Mouse (Mus musculus): Measurements from ENCODE around the gene Rnf227. TPM values are rescaled to one million over a fixed set of nuclear protein-coding genes. Genes with fewer than 3 reads are reported as not detected.

Gene Rnf227
- total RNA-seq, 2 experiments from 2014 or later = 95.7 to 101 TPM

DNA sequence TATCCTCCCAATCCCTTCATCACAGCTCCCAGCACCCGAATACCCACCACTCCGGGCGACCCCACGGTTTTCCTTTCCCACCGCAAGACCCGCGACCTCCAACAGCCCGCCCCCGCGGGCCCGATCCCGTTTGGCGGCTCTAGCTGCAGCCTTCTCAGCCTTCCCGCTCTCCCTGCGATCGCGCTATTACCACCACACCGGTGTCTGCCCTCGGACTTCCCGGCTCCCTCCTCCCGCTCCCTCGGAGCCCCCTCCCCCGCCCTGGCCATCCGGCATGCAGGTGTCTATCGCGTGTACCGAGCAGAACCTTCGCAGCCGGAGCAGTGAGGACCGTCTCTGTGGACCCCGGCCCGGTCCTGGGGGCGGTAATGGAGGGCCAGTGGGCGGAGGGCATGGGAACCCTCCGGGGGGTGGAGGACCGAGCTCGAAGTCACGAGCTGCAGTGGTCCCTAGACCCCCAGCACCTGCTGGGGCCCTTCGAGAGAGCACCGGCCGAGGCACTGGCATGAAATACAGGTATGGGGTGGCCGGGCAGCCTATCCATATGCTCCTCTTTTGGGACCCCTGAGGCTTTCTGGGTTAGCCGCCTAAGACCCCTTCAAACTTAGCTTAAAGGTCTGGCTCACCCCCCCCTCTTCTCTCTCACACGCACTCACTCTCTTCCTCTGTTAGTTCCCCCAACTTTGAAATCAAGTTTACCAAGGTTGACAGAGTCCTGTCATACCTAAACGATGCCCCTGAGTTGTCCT is 13.7 kb upstream of the Rnf227 start:
- DNase-seq (ENCODE audit: low spot score in 2 of 2) = peak in 1 of 2 experiments; percentile 30
- intact Hi-C loops (cut with DNase I) = loop anchor here (5.0 kb wide), 1 partner anchor 41 kb away; the partner anchor contains the start of gene Chd3

DNA sequence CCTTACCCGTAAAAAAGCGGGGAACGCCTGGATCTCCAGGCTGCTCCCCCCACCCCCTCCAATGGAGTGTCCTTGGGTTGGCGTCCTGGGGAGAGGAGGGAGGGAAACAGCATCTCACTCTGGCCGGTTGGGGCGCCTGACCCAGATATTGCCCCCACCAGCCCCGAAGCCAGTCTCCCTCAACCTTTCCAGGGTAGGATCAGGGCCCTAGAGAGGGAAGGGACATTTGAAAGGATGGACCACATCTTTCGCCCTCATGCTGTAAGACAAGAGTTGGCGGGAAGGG is 13.2 kb upstream of the Rnf227 start:
- intact Hi-C loops (cut with DNase I) = loop anchor here (5.0 kb wide), 1 partner anchor 40 kb away; the partner anchor contains the start of gene Chd3

DNA sequence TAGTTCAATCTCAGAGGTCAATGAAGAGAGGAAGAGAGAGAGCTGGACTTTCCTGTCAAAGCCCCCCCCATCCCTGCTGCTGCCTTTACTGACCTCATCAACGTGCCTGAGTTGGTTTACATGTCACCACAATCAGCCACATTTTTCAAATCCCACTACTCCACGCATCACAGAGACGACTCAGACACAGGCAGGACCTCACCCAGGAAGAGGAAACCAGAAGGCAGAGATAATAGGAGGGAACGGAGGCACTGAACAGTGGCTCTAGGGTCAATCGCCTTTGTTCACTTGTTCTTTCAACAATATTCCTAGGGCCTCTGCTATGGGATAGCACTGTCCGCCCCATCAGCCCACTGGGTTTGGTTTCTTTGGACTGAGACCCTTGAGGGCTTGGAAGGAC is 12.6 kb upstream of the Rnf227 start:
- intact Hi-C loops (cut with DNase I) = loop anchor here (5.0 kb wide), 1 partner anchor 40 kb away; the partner anchor contains the start of gene Chd3

More for the DNA sequence above, 13.2 kb upstream of the Rnf227 start:
- DNase-seq (ENCODE audit: low spot score in 2 of 2) = no peak

GRCm38 (mm10) chr11:69328517-69328916 is 11.7 kb upstream of the Rnf227 start:
- no peak for DNase-seq (ENCODE audit: low spot score in 2 of 2)
- intact Hi-C loops (cut with DNase I) = loop anchor here (5.0 kb wide), 1 partner anchor 39 kb away; the partner anchor contains the start of gene Chd3

More for the DNA sequence above, 12.6 kb upstream of the Rnf227 start:
- no peak for DNase-seq (ENCODE audit: low spot score in 2 of 2)

DNA sequence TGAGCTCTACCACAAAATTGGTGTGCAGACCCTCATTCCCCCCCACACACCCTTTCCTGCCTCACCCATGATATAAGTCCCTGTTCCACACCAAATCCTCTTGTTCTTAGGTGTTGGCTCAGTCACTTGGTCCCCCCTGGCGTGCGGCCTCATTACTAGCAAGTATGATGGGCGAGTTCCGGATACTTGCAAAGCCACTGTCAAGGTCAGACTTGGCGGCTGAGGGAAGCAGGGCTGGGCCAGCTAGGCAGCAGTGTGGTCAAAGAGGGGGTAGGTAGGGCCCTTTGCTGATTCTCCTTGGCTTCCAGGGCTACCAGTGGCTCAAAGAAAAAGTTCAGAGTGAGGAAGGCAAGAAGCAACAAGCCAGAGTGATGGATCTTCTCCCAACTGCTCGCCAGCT is 9.1 kb upstream of the Rnf227 start:
- DNase-seq (ENCODE audit: low spot score in 2 of 2) = no peak
- intact Hi-C loops (cut with DNase I) = no loop called here

GRCm38 (mm10) chr11:69331929-69332405 is 8.3 kb upstream of the Rnf227 start:
- DNase-seq (ENCODE audit: low spot score in 2 of 2) = peak; percentile 83 to 89
- intact Hi-C loops (cut with DNase I) = no loop called here

- intact Hi-C loops (cut with DNase I) = no loop called here
- no peak for DNase-seq (ENCODE audit: low spot score in 2 of 2)
Observed at GRCm38 (mm10) chr11:69332713-69333253, 7.5 kb upstream of the Rnf227 start.

GRCm38 (mm10) chr11:69333922-69334321 is 6.3 kb upstream of the Rnf227 start:
- no peak for DNase-seq (ENCODE audit: low spot score in 2 of 2)
- intact Hi-C loops (cut with DNase I) = no loop called here

DNA sequence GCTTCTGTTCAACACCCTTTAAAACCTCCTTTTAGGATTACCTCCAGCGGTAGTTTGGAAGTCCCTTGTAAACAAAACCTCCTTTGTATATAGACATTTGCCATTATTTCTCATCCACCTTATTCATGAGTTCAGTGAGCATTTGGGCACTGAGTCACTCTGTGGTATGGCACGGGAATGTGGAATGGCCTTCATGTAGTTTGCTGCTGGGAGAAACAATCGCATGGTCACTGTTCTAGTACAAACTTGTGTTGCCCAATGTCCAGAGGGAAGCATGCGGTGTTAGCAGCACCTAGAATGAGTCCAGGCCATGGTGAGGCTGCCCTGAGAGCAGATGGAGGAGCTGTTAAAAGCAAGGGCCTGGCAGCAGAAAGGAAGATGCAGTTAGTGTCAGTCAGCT is 5.5 kb upstream of the Rnf227 start:
- intact Hi-C loops (cut with DNase I) = no loop called here
- no peak for DNase-seq (ENCODE audit: low spot score in 2 of 2)

DNA sequence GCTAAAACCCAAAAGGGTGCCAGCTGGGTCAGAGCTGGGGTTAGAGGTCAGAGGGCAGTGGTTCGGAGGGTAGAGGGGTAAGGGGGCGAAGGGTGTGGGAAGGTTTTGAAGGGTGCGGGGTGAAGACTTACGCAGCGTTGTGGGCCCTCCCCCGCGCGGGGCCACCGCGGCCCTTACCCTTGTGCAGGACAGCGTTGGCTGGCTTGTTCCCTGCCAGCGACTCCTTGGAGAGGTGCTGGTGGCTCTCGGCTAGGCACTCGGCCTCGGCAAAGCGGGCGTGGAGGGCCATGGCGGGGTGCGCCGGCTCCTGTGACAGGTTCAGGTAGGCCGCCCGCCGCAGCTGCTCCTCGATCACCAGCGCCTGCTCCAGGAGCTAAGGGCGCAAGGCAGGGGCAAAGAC is 6.2 kb downstream of the Rnf227 start:
- intact Hi-C loops (cut with DNase I) = no loop called here
- DNase-seq (ENCODE audit: low spot score in 2 of 2) = no peak

GRCm38 (mm10) chr11:69356544-69356943 is 16.3 kb downstream of the Rnf227 start:
- no peak for DNase-seq (ENCODE audit: low spot score in 2 of 2)
- intact Hi-C loops (cut with DNase I) = no loop called here

- intact Hi-C loops (cut with DNase I) = loop anchor here (1.0 kb wide), 1 partner anchor 8 kb away; no protein-coding TSS in a partner anchor
- DNase-seq (ENCODE audit: low spot score in 2 of 2) = no peak
Observed at GRCm38 (mm10) chr11:69357690-69358089, 17.4 kb downstream of the Rnf227 start.

DNA sequence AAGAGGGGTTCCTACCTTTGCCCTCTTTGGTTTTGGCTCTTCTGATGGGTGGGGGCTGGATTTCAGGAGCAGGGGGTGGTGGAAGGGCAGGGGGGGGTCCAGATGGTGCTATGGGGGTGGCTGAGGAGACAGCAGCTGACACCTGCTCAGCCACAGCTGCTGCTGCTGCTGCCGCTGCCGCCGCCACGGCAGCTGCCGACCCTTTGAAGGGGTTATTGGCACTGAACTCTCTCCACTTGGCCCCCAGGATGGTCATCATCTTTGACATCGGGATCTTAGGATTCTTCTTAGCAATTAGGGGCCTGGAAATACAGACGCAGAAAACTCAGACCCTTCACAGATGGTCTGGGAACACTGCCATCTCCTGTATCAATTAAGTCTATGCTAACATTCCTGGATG is 21.8 kb downstream of the Rnf227 start:
- no peak for DNase-seq (ENCODE audit: low spot score in 2 of 2)
- intact Hi-C loops (cut with DNase I) = no loop called here

GRCm38 (mm10) chr11:69362479-69362878 is 22.2 kb downstream of the Rnf227 start:
- intact Hi-C loops (cut with DNase I) = no loop called here

GRCm38 (mm10) chr11:69364376-69364775 is 24.1 kb downstream of the Rnf227 start:
- intact Hi-C loops (cut with DNase I) = no loop called here
- no peak for DNase-seq (ENCODE audit: low spot score in 2 of 2)

More at GRCm38 (mm10) chr11:69362479-69362878, 22.2 kb downstream of the Rnf227 start:
- no peak for DNase-seq (ENCODE audit: low spot score in 2 of 2)

- intact Hi-C loops (cut with DNase I) = loop anchor here (5.0 kb wide), 2 partner anchors 38 to 243 kb away; partner anchors contain the start of genes 9130213A22Rik, Hes7 and Kcnab3
- peak; percentile 89 to 94 for DNase-seq (ENCODE audit: low spot score in 2 of 2)
Observed at GRCm38 (mm10) chr11:69364910-69365309, 24.6 kb downstream of the Rnf227 start.

GRCm38 (mm10) chr11:69365722-69366121 is 25.5 kb downstream of the Rnf227 start:
- no peak for DNase-seq (ENCODE audit: low spot score in 2 of 2)
- intact Hi-C loops (cut with DNase I) = loop anchor here (2.0 to 5.0 kb wide), 3 partner anchors 25 to 243 kb away; partner anchors contain the start of genes 9130213A22Rik, Hes7, Kcnab3 and Rnf227

GRCm38 (mm10) chr11:69366157-69366854 is 26.0 kb downstream of the Rnf227 start:
- intact Hi-C loops (cut with DNase I) = loop anchor here (2.0 to 5.0 kb wide), 3 partner anchors 26 to 244 kb away; partner anchors contain the start of genes 9130213A22Rik, Hes7, Kcnab3 and Rnf227
- peak; percentile 96 to 98 for DNase-seq (ENCODE audit: low spot score in 2 of 2)

DNA sequence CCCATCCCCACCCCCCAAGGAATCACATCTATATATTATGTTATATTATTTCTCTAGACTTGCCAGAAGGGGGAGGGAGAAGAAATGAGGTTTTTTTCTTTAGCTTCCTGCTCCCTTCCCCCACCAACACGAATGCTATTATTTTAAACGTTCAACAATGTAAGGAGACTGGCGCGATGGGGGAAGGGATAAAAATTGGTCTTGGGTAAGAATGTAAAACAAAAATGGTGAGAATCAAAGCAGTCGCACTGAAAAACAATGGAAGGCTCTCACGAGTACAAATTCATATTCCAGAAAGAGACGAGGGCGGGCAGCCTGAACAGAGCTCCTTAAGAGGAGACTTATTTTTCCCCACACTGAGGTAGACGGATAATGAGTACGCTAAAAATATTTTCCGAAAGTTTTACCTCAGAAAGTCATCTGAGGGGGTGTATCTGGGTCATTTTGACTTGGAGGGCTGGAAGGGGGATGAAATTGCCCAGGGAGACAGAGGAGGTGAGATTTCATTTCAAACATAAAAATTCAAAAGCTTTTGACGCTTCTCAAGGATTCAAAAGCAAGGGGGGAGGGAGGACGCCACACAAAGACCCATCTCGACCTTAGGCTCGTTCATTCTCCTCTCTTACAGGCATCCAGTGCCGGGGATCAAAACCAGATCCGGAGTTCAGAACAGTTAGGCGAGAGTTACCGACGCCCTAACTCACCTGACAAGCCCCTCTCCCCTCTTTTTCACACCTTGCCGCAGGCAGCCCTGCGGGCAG is 26.8 kb downstream of the Rnf227 start:
- peak; percentile 50 to 70 for DNase-seq (ENCODE audit: low spot score in 2 of 2)
- intact Hi-C loops (cut with DNase I) = loop anchor here (2.0 to 5.0 kb wide), 3 partner anchors 26 to 245 kb away; partner anchors contain the start of genes 9130213A22Rik, Hes7, Kcnab3 and Rnf227
